Mouse (Mus musculus) limb, embryonic 11.5 days (tissue): ENCODE measurements around the gene Usp19. TPM values are rescaled to one million over a fixed set of nuclear protein-coding genes. Genes with fewer than 3 reads are reported as not detected.

Experiments
- ATAC-seq: fragments of 200-750 bp; cut with Nextera tagmentation; 2 replicates; pipeline ENCODE4 v1.8.0; 2017; ENCODE audit warnings: low read depth; ENCODE audit not compliant: insufficient number of reproducible peaks, low FRiP score, low TSS enrichment
- DNase-seq: peaks from one replicate; pipeline ENCODE4 v3.0.0-alpha.2; 2015; ENCODE audit warnings: low spot score
- H3K27ac ChIP-seq: fragments of 300-500 bp; sonication (generic); replicated peaks from 2 replicates; pipeline ENCODE4 v1.5.1; 2014; ENCODE audit warnings: low read depth, mild to moderate bottlenecking, low read length
- H3K27me3 ChIP-seq: fragments of 300-500 bp; sonication (generic); 2 replicates; pipeline ENCODE4 v1.6.1; 2014; ENCODE audit warnings: mild to moderate bottlenecking, low read length, mixed read lengths; ENCODE audit not compliant: control insufficient read depth, insufficient read depth
- H3K36me3 ChIP-seq: fragments of 300-500 bp; sonication (generic); 2 replicates; pipeline ENCODE4 v1.6.1; 2014; ENCODE audit warnings: mild to moderate bottlenecking, low read length, moderate library complexity, mixed read lengths; ENCODE audit not compliant: control insufficient read depth, insufficient read depth
- H3K4me1 ChIP-seq: fragments of 300-500 bp; sonication (generic); 2 replicates; pipeline ENCODE4 v1.6.1; 2014; ENCODE audit warnings: low read length, mixed read lengths; ENCODE audit not compliant: control insufficient read depth, insufficient read depth
- H3K4me2 ChIP-seq: fragments of 300-500 bp; sonication (generic); 2 replicates; pipeline ENCODE4 v1.6.1; 2014; ENCODE audit warnings: low read depth, mild to moderate bottlenecking, moderate library complexity; ENCODE audit not compliant: severe bottlenecking
- H3K4me3 ChIP-seq: fragments of 300-500 bp; sonication (generic); 2 replicates; pipeline ENCODE4 v1.5.1; 2014; ENCODE audit warnings: low read depth, low read length
- H3K9ac ChIP-seq: fragments of 300-500 bp; sonication (generic); 2 replicates; pipeline ENCODE4 v1.6.1; 2014; ENCODE audit warnings: mild to moderate bottlenecking, low read length
- H3K9me3 ChIP-seq: fragments of 300-500 bp; sonication (generic); 2 replicates; pipeline ENCODE4 v1.6.1; 2016; ENCODE audit warnings: low read length; ENCODE audit not compliant: control insufficient read depth
- WGBS: fragments of 180-500 bp; shearing (Covaris S2); extraction: QIAGEN DNeasy Blood & Tissue Kit; methylation state at CpG from one replicate; pipeline ENCODE4 v1.1.7; 2014; 5-methylcytosine and 5-hydroxymethylcytosine counted together
- polyA plus RNA-seq: library from polyadenylated mRNA; unstranded; fragments of >200 nt; fragmentation: Nextera tagmentation; extraction: Ambion mirVana; gene quantifications from 2 replicates; pipeline ENCODE4 v1.2.1, GENCODE M21; 2014

Usp19 gene
- polyA plus RNA-seq, 1 experiment from 2014 or later, result 73.6 TPM

DNA sequence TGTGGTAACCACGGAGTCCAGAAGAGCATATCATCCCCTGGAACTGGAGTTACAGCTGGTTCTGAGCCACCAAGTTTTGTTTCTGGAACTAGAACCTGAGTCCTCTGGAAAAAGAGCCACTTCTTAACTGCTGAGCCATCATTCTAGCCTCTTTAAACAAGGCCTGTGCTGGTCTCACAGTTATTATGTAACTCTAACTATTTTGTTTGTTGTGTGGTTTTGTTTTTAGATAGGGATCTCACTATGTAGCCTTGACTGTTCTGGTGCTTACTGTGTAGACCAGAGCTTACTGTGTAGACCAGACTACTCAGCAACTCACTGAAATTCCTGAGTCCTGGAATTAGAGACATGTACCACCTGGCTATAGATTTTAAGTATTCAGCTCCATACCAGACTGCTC lies 56.5 kb downstream of the Usp19 start:
- no peak for ATAC-seq
- H3K27ac ChIP-seq, result no peak overlapping the region
- no peak overlapping the region for H3K4me3 ChIP-seq
- H3K4me1 ChIP-seq, result no peaks in the 10 kb centered on the region
- no peaks in the 10 kb centered on the region for H3K27me3 ChIP-seq
- 89% methylated on average over 1 of the region's 1 CpGs for WGBS
- H3K9ac ChIP-seq, result no peak overlapping the region
- DNase-seq, result no peak
- no peaks in the 10 kb centered on the region for H3K9me3 ChIP-seq
- H3K36me3 ChIP-seq, result peaks cover 15% of the 10 kb centered on the region
- no peak overlapping the region for H3K4me2 ChIP-seq

Other genes starting within 250 kb of the Usp19 start
- 46.8 and 52.2 TPM in 2 replicates for gene Dag1, start 226.6 kb upstream of the Usp19 start, polyA plus RNA-seq
- gene Nicn1, start 200.2 kb upstream of the Usp19 start, polyA plus RNA-seq, result 36.7 and 49.1 TPM in 2 replicates
- gene Amt, start 193.7 kb upstream of the Usp19 start, polyA plus RNA-seq, result 15.9 and 20.5 TPM in 2 replicates
- 249 and 319 TPM in 2 replicates for gene Rhoa, start 184.5 kb upstream of the Usp19 start, polyA plus RNA-seq
- 14.8 and 15.8 TPM in 2 replicates for gene Tcta, start 184.4 kb upstream of the Usp19 start, polyA plus RNA-seq
- gene Gpx1, start 151.7 kb upstream of the Usp19 start, polyA plus RNA-seq, result 798 and 887 TPM in 2 replicates
- 130 and 133 TPM in 2 replicates for gene Usp4, start 142.7 kb upstream of the Usp19 start, polyA plus RNA-seq
- 0.57 and 0.87 TPM in 2 replicates for gene 1700102P08Rik, start 97.8 kb upstream of the Usp19 start, polyA plus RNA-seq
- 1.3 and 1.5 TPM in 2 replicates for gene Ccdc36, start 62.1 kb upstream of the Usp19 start, polyA plus RNA-seq
- not detected in 2 replicates for gene BC048562, start 54.1 kb upstream of the Usp19 start, polyA plus RNA-seq
- 46.0 and 55.5 TPM in 2 replicates for gene Ccdc71, start 30.1 kb upstream of the Usp19 start, polyA plus RNA-seq
- gene Klhdc8b, start 29.0 kb upstream of the Usp19 start, polyA plus RNA-seq, result 13.6 and 17.2 TPM in 2 replicates
- 18.0 and 18.9 TPM in 2 replicates for gene Lamb2, start 10.9 kb upstream of the Usp19 start, polyA plus RNA-seq
- gene Qars, start 17.1 kb downstream of the Usp19 start, polyA plus RNA-seq, result 126 and 138 TPM in 2 replicates
- 164 and 167 TPM in 2 replicates for gene Qrich1, start 26.2 kb downstream of the Usp19 start, polyA plus RNA-seq
- gene Impdh2, start 69.7 kb downstream of the Usp19 start, polyA plus RNA-seq, result 237 and 247 TPM in 2 replicates
- gene Ndufaf3, start 76.8 kb downstream of the Usp19 start, polyA plus RNA-seq, result 44.3 and 47.5 TPM in 2 replicates
- gene Dalrd3, start 79.3 kb downstream of the Usp19 start, polyA plus RNA-seq, result 183 and 195 TPM in 2 replicates
- 152 and 167 TPM in 2 replicates for gene Wdr6, start 88.1 kb downstream of the Usp19 start, polyA plus RNA-seq
- 6.7 and 7.2 TPM in 2 replicates for gene P4htm, start 107.1 kb downstream of the Usp19 start, polyA plus RNA-seq
- gene Arih2, start 158.8 kb downstream of the Usp19 start, polyA plus RNA-seq, result 45.0 and 49.8 TPM in 2 replicates
- 23.2 and 31.4 TPM in 2 replicates for gene Slc25a20, start 171.5 kb downstream of the Usp19 start, polyA plus RNA-seq
- gene Prkar2a, start 198.7 kb downstream of the Usp19 start, polyA plus RNA-seq, result 32.5 and 35.2 TPM in 2 replicates